Mouse (Mus musculus) cerebellum, adult (tissue): Measurements from ENCODE around the gene Stx6.

ENCODE experiments used
- ATAC-seq: cut with Nextera tagmentation; 2 replicates; pipeline ENCODE4 v1.9.2; 2017; ENCODE audit warnings: mild to moderate bottlenecking, moderate library complexity, mixed read lengths; ENCODE audit not compliant: insufficient number of reproducible peaks, low FRiP score, low TSS enrichment

Stx6 gene

GRCm38 (mm10) chr1:155232385-155232784 is 73.9 kb downstream of the Stx6 start:
- ATAC-seq: no peak

GRCm38 (mm10) chr1:155232786-155233185 is 74.3 kb downstream of the Stx6 start:
- no peak; the same call in 1 of the 2 replicates for ATAC-seq

- ATAC-seq: no peak
Measured at GRCm38 (mm10) chr1:155233378-155233777, 74.9 kb downstream of the Stx6 start.

DNA sequence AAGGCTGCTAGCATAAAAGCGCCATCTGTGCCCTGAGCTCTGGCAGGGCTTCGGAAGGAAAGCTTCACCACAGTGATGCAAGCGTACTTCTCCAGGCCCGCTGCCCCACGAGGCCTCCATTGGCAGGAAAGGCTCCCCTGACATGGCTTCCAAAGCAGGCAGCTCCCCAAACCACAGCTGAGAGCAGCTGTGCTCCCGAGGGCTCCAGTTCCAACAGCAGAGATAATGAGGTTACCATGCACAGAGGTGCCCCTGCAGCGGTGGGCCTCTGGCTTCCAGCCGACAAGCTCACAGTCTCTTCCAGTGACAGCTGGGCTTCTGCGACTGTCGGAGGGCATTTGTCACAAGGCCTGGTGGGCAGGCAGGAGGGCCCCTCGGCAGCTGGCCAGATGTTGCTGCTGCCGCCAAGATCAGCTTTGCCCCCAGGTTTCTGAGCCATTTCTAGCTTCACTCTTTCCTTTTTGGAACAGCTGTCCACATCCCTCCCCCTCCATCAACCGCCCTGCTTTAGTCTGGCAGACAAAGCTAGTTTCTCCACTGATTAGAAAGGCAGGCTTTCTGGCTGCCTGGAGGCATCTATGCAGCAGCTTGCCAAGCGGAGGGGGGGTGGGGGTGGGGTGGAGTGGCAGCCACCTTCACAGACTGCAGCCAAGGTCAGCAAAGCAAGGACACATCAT is 75.6 kb downstream of the Stx6 start:
- no peak; the same call in 1 of the 2 replicates for ATAC-seq

DNA sequence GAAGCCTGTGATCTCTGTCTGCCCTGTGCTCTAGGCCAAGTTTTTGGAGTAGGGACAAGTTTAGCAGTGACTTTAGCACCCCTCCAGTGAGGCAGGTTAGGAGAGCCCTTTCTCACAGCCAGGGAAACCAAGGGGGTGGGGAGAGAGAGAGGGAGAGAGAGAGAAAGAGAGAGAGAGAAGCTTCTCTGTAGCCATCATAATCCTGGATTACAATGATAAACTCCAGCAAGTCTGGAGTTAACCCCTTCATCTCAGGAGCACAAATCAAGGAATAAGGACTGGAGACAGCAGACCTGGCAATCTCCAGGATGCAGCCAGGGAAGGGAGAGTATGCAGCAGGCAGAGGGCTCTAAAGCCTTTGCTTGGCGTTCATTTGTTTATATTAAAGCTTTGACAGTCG is 77.1 kb downstream of the Stx6 start:
- ATAC-seq: no peak

GRCm38 (mm10) chr1:155236306-155237024 is 78.0 kb downstream of the Stx6 start:
- no peak for ATAC-seq

DNA sequence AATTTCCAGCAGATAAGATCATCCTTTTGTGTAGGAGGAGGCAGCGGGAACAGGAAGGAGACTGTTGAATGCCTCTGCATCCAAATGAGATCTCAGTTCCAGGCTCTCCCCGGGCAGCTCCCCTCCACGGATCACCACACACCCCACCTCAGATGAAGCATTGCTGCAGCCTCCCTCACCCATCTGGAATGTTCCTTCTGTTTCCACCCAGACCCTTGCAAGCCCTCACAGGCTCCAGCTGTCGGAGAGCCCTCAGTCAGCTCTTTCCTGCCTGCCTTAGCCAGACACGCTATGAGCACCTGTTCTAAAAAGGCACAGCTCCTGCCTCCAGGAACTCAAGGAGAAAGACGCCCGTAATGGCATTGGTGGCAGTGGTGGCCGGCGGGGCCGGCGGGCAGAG is 78.9 kb downstream of the Stx6 start:
- no peak for ATAC-seq

DNA sequence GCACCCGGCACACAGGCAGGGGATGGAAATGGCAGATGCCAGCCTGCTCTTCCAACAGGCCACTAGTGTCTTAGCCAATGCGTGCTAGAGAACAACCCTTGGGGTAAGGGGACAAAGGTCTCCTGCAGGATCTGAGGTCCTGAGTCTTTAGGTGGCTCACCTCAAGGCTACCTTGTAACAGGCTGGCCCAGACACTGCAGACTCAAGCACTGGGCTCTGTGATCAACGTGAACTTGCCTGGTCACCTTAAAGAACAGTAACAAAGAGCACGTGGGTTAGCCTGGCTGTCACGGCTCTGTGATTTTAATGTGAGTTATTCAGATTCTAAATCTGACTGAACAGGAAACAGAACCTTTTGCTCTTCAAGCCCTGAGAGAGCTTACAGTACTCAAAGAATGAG is 79.6 kb downstream of the Stx6 start:
- ATAC-seq: no peak

DNA sequence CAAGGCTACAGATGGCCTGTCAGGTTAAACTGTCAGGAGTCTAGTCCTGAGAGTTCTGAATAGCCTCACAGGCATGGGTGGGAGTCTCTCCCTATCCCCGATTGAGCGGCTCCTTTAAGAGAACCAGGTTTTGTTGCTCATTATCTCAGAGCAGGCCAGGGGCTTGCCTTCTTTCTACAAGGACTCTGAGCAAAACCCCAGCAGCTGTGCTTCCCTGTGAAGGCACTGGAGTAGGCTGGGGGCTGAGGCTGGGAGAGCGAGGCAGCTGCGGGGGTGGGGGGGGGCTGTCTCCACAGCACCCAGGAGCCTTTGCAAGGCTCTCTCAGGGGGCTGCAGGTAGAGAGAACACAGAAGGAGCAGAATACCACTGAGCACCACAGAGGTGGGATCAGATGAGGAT is 80.7 kb downstream of the Stx6 start:
- ATAC-seq: no peak

DNA sequence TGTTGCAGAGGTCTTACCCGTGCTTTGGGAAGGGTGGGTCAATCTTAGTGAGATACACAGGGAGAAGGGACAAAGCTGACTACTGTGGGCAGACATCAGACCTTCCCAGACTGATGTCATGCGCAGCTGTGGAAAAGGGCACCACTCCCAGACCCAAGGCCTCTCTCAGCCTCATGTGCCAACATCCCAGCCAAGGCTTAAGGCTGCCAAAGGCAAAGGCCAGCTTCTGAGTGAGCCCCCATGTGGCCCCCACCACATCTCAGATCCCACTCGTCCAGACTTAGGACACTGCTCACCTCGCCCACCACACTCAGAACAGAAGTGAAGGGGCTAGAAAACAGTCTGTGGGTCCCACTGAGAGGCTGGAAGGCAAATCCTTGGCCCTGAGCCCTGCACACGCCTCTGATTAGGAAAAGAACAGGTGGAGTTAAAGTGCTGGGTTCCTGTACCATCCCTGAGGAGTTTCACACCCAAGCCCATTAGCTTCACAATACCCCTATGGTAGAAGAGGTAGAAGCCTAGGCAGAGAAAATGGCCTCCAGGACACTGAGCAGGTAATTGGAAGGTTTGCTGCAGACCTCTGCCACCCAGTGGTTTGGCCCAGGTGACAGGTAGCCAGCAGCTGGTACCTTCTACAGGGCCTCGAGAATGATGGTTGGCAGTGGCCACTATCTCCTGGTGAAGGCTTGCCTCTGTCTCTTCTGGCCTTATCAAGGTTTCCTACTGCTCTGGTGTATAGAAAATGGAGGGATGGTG is 81.6 kb downstream of the Stx6 start:
- no peak for ATAC-seq

DNA sequence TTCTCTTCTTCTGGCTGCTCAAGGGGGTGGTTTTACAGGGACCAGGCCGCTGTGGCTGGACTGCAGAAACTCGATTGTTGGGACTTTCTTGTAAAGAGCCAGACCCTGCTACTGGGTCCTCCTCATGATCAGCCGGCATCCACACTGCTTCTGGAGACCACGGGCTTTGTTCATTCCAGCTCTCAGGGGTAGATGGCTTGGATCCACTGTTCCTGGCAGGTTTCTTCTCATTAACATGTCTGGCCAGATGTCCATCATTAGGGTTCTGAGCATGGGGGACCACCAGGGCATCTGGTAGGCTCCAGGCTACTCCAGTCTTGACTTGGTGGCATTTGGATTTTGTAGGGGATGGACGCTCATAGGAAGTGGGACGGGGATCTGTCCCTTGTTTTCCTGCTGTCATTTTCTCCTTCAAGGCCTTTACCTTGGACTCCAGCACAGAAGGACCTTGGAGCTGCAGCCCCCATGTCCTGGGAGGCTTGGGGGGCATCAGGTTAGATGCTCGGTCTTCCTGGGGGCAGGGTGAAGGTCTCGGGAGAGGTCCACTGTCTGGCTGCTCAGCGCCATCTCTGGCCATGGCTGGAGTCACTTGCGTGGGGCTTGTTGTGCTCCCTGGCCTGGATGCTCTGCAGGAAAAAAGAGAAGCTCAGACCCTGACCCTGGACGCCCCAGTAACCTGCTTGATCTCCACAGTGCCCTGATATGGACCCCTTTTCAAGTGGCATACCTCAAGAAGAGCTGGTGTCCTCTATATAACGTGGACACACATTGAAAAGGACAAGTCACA is 83.4 kb downstream of the Stx6 start:
- no peak for ATAC-seq

GRCm38 (mm10) chr1:155242488-155242745 is 83.9 kb downstream of the Stx6 start:
- ATAC-seq: no peak

DNA sequence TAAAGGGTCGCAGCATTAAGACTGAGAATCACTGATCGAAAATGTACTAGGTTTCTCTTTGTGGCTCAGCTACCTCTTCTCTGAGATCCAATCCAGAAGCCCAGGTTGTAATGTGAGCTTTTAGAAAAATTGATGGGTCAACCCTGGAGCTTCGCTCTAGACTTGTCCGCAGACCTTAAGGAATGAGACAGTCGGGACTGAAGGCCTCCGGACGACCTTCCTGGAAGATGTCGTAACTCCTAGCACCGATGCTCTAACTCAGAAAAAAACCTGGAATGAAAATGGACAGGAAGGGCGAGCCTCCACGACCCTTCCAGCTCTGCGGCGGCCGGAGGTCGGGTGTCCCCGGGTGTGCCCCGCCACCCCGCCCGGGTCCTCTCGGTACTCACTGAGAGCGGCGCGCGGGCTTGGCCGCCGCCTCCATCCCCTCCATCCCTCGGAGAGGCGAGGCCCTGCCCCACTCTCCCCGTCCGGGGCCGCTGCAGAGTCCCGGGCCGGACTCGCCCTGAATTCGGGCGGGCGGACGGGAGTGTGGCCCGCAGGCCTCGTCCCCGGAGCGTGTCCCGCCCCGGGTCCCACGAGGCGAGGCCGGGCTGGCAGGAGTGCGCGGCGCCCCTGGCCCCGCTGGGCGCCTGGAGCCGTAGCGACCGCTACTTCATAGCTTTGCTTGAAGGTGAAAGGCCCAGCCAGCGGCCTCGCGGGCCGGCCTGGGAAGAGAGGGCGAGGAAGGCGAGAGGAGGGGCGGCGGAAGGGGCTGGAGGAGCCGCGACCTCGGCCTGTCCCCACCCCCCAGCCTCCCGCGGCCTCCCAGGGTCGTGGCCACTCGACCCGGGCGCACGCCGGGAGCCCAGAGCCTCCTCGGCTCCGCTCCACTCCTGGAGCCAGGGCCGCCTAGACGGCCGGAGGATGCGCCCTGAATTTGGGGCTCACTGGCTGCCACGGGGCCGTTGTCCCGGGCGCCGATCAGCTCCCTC is 85.6 kb downstream of the Stx6 start, which contains the start of gene BC034090:
TSS of gene BC034090 (minus strand) at position 648 of the 974 bp plus-strand sequence.
- ATAC-seq: no peak

- no peak for ATAC-seq
Measured at GRCm38 (mm10) chr1:155244771-155245211, 86.3 kb downstream of the Stx6 start.

DNA sequence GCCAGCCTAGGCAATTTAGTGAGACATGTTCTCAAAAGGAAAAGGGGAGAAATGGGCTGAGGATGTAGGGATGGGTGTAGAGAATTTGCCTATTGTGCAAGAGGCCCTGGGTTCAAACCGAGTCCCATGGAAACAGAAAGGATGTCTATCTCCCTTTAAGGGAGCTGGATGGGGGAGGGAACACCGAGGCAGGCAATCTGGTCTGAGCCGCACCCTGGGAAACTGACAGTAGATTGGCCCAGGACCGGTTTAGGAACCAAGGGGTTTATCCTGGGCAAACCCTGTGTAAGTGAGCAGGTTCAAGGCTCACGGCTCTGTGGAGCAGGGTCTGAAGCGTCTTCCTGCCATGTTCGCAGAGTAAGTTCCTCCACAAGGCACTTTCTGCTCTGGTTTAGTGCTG is 87.0 kb downstream of the Stx6 start:
- ATAC-seq: no peak

GRCm38 (mm10) chr1:155247441-155247840 is 88.9 kb downstream of the Stx6 start:
- ATAC-seq: no peak

- no peak for ATAC-seq
Measured at GRCm38 (mm10) chr1:155248041-155248440, 89.5 kb downstream of the Stx6 start.

DNA sequence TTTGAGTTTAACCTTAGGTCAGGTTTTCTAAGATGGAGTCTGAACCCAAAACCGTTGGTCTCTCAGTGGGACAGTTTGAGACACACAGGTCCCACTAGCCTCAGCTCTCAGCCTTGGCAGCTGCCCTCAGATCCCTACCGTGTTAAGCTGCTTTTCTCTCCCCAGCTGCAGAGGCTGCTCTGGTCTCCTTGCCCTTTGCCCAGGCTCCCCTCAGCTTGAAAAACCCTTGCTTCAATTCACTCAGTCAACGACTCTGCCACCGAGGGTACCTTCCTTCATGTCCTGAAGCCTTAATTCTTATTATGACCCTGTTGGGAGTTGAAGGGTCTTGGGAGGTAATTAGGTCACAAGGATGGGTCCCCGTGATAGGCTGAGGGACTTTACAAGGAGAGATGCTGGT is 91.4 kb downstream of the Stx6 start:
- ATAC-seq: no peak

DNA sequence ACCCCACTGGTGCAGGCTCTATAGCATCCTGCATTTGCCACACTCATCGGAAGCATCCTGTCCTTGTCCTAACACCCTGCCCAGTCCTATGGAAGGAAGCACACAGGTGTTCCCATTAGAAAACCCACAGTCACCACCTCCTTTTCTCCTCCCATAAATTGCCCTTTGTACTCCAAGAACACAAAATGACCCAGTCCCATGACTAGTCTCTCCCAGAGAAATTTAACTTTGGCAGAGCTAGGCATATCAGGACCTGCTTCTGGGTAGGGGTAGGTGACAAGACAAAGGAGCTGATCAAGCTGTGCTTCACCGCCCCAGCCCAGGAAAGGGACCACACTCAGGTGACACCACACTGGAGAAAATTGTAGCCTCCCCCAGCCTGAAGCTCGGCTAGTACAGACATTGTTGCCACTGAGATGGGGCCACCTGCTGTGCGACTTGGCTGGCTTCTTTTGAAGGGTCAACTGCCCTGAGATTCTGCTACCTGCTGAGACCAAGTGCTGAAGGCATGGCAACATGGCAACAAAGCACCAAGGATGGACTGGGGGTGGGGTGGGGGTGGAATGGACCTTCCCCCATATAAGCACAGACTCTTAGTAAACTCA is 92.1 kb downstream of the Stx6 start:
- ATAC-seq: no peak
